Mouse (Mus musculus): ENCODE results near the gene Amz1. TPM values are rescaled to one million over a fixed set of nuclear protein-coding genes. Genes with fewer than 3 reads are reported as not detected.
A peak's percentile ranks its signal among the peaks of the same experiment; 100 is the strongest.

Amz1 gene
- polyA plus RNA-seq, 1 experiment from 2014 or later, result 1.1 TPM

DNA sequence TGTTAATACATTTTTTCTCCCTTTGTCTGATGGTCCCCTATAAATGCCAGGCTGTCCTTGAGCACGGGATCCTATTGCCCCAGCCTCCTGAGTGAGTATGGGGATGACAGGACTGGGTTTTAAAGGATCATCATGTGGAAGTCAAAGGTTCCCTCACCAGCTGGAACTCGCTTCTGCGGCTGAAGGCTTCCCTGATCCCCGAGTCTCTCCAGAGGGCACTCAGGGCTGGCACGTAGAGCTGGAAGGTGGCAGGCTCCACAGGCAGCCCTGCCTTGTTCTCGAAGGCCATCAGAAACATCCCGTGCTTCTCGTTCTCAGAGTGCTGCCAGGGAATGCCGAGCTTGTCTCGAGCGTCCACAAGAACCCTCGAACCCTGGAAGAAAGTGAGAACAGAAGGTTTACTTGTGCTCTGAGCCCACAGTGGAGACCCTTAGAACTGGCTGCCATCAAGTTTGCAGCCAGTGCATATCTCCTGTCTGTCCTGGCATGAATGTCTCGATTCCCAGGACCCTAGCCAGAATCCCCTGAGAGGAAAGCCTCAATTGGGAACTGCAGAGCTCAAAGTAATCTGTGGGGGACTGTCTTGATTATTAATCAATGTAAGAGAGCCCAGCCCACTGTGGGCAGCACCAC lies 61.4 kb downstream of the Amz1 start:
- H3K9ac ChIP-seq (ENCODE audit: low read length), result no peak overlapping the region
- H3K4me2 ChIP-seq (ENCODE audit: low read depth, low read length), result no peak overlapping the region
- no peak for ATAC-seq (replicated peaks; ENCODE audit: extremely low read depth, insufficient read depth, low FRiP score)
- H3K4me3 ChIP-seq (ENCODE audit: low read length), result no peak overlapping the region
- peak overlapping the region; percentile 37 for H3K27ac ChIP-seq (ENCODE audit: low read length)
- peaks cover 16% of the 10 kb centered on the region for H3K36me3 ChIP-seq (ENCODE audit: control insufficient read depth, insufficient read depth)
- H3K4me1 ChIP-seq (ENCODE audit: control insufficient read depth, insufficient read depth, low read length), result peaks cover 45% of the 10 kb centered on the region
- H3K27me3 ChIP-seq (ENCODE audit: control insufficient read depth, insufficient read depth, low read length), result no peaks in the 10 kb centered on the region
- 81% methylated on average over 13 of the region's 13 CpGs for WGBS
- 0 out of 2 replicates have a peak, but pooled peaks cover 2% of the 10 kb centered on the region for H3K9me3 ChIP-seq (replicated peaks; ENCODE audit: control insufficient read depth, low read length)

GRCm38 (mm10) chr5:140789561-140789960 lies 65.6 kb downstream of the Amz1 start:
- no peak overlapping the region for H3K4me3 ChIP-seq (ENCODE audit: low read length)
- H3K27me3 ChIP-seq (ENCODE audit: control insufficient read depth, insufficient read depth, low read length), result no peaks in the 10 kb centered on the region
- H3K4me1 ChIP-seq (ENCODE audit: control insufficient read depth, insufficient read depth, low read length), result peaks cover 72% of the 10 kb centered on the region
- no peaks in the 10 kb centered on the region for H3K9me3 ChIP-seq (replicated peaks; ENCODE audit: control insufficient read depth, low read length)
- no peak overlapping the region for H3K4me2 ChIP-seq (ENCODE audit: low read depth, low read length)
- H3K36me3 ChIP-seq (ENCODE audit: control insufficient read depth, insufficient read depth), result peaks cover 3% of the 10 kb centered on the region
- no peak overlapping the region for H3K9ac ChIP-seq (ENCODE audit: low read length)
- no peak for ATAC-seq (replicated peaks; ENCODE audit: extremely low read depth, insufficient read depth, low FRiP score)
- H3K27ac ChIP-seq (ENCODE audit: low read length), result peak overlapping the region; percentile 52

GRCm38 (mm10) chr5:140790392-140790791 lies 66.5 kb downstream of the Amz1 start:
- Histone ChIP-seq H3K27ac (ENCODE audit: low read length) (peak overlapping the region; percentile 78), H3K36me3 (ENCODE audit: control insufficient read depth, insufficient read depth) (no peaks in the 10 kb centered on the region), H3K9ac (ENCODE audit: low read length) (no peak overlapping the region), H3K4me2 (ENCODE audit: low read depth, low read length) (no peak overlapping the region), H3K4me3 (ENCODE audit: low read length) (no peak overlapping the region), H3K27me3 (ENCODE audit: control insufficient read depth, insufficient read depth, low read length) (no peaks in the 10 kb centered on the region), H3K4me1 (ENCODE audit: control insufficient read depth, insufficient read depth, low read length) (peaks cover 80% of the 10 kb centered on the region), H3K9me3 (replicated peaks; ENCODE audit: control insufficient read depth, low read length) (no peaks in the 10 kb centered on the region)
- ATAC-seq (replicated peaks; ENCODE audit: extremely low read depth, insufficient read depth, low FRiP score), result no peak
- 36% methylated on average over 2 of the region's 2 CpGs for WGBS

DNA sequence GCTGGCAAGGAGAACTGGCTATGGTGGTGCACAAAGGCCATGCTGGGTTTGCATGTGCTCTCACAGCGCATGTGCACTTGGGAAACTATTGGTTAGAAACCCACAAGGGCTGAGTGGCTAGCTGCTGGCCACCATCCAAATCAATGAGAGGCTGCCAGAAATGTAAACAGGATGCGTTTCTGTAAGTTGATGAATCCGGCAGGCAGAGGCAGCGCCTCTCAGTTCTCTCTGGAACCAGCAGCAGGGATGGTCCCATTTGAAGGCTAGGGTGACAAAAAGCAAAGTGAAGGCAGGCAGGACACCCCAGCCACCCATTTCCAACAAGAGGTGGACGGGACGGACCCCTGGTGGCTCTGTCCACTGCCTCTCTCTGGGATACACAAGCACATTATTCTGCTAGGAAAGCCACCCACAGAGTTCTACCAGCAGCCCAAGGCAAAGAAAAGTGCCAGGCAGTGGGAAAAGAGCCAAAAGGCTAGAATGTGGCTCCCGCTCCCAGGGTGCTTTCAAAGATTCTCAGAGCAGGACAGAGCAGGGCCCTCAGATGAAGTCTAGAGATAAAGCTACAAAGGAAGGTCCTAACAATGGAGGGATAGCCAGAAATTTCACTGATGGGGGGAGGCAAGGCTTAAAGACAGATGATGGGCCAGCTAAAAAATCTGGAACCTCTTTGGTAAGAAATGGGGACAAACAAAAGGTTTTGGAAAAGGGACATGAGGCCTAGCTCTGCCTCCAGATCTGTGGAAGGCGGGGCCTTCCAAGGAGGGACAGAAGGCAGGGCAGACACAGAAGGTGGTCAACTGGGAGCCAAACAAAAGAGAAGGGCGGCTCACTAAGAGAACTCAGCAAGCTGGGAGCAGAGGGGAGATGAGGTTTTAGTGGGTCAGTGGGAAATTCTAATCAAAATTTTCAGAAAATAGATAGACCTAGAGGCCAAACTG lies 67.3 kb downstream of the Amz1 start:
- 27% methylated on average over 9 of the region's 9 CpGs for whole genome bisulfite sequencing
- Histone ChIP-seq H3K4me3 (ENCODE audit: low read length) (no peak overlapping the region), H3K36me3 (ENCODE audit: control insufficient read depth, insufficient read depth) (no peaks in the 10 kb centered on the region), H3K9me3 (replicated peaks; ENCODE audit: control insufficient read depth, low read length) (no peaks in the 10 kb centered on the region), H3K4me1 (ENCODE audit: control insufficient read depth, insufficient read depth, low read length) (peaks cover 72% of the 10 kb centered on the region), H3K27me3 (ENCODE audit: control insufficient read depth, insufficient read depth, low read length) (no peaks in the 10 kb centered on the region), H3K9ac (ENCODE audit: low read length) (peak overlapping the region; percentile 10; the same call in 1 of the 2 replicates), H3K27ac (ENCODE audit: low read length) (peak overlapping the region; percentile 78), H3K4me2 (ENCODE audit: low read depth, low read length) (0 out of 2 replicates have a peak overlapping the region, but pooled peaks have one; percentile 4)
- peak; percentile 41; the same call in 1 of the 2 replicates for ATAC-seq (replicated peaks; ENCODE audit: extremely low read depth, insufficient read depth, low FRiP score)

GRCm38 (mm10) chr5:140792233-140792632 lies 68.3 kb downstream of the Amz1 start:
- H3K4me3 ChIP-seq (ENCODE audit: low read length), result no peak overlapping the region
- ATAC-seq (replicated peaks; ENCODE audit: extremely low read depth, insufficient read depth, low FRiP score), result no peak
- peak overlapping the region; percentile 78; the same call in 1 of the 2 replicates for H3K27ac ChIP-seq (ENCODE audit: low read length)
- peaks cover 69% of the 10 kb centered on the region for H3K4me1 ChIP-seq (ENCODE audit: control insufficient read depth, insufficient read depth, low read length)
- H3K9me3 ChIP-seq (replicated peaks; ENCODE audit: control insufficient read depth, low read length), result no peaks in the 10 kb centered on the region
- no peak overlapping the region for H3K9ac ChIP-seq (ENCODE audit: low read length)
- 49% methylated on average over 5 of the region's 5 CpGs for WGBS
- no peaks in the 10 kb centered on the region for H3K36me3 ChIP-seq (ENCODE audit: control insufficient read depth, insufficient read depth)
- H3K27me3 ChIP-seq (ENCODE audit: control insufficient read depth, insufficient read depth, low read length), result no peaks in the 10 kb centered on the region
- no peak overlapping the region for H3K4me2 ChIP-seq (ENCODE audit: low read depth, low read length)

DNA sequence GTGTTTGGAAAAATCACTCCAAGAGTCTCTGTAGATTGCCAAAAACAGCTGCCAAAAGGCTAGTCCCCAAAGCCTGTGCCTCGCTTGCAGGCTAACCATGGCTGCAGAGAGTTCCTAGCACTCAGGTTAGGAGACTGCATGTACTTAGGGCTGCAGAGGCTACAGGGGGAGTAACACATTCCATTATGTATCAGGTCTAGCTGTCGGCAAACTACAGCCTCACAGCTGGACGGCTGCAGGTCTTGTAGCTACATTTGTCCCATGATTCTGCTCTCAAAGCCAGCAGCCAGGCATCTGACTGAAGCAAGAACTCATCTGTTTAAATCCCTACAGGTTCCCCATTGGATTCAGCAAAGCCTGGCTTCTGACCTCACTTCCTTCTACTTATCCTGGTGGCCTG lies 70.8 kb downstream of the Amz1 start:
- no peak overlapping the region for H3K4me3 ChIP-seq (ENCODE audit: low read length)
- 0 out of 2 replicates have a peak overlapping the region, but pooled peaks have one; percentile 1 for H3K9ac ChIP-seq (ENCODE audit: low read length)
- H3K27me3 ChIP-seq (ENCODE audit: control insufficient read depth, insufficient read depth, low read length), result no peaks in the 10 kb centered on the region
- no peaks in the 10 kb centered on the region for H3K9me3 ChIP-seq (replicated peaks; ENCODE audit: control insufficient read depth, low read length)
- peaks cover 72% of the 10 kb centered on the region for H3K4me1 ChIP-seq (ENCODE audit: control insufficient read depth, insufficient read depth, low read length)
- ATAC-seq (replicated peaks; ENCODE audit: extremely low read depth, insufficient read depth, low FRiP score), result peak; percentile 41; the same call in 1 of the 2 replicates
- 16% methylated on average over 3 of the region's 3 CpGs for WGBS
- H3K36me3 ChIP-seq (ENCODE audit: control insufficient read depth, insufficient read depth), result no peaks in the 10 kb centered on the region
- peak overlapping the region; percentile 73 for H3K27ac ChIP-seq (ENCODE audit: low read length)
- H3K4me2 ChIP-seq (ENCODE audit: low read depth, low read length), result 0 out of 2 replicates have a peak overlapping the region, but pooled peaks have one; percentile 1

- Histone ChIP-seq H3K9me3 (replicated peaks; ENCODE audit: control insufficient read depth, low read length) (no peaks in the 10 kb centered on the region), H3K4me1 (ENCODE audit: control insufficient read depth, insufficient read depth, low read length) (peaks cover 68% of the 10 kb centered on the region), H3K9ac (ENCODE audit: low read length) (0 out of 2 replicates have a peak overlapping the region, but pooled peaks have one; percentile 1), H3K4me3 (ENCODE audit: low read length) (no peak overlapping the region), H3K27me3 (ENCODE audit: control insufficient read depth, insufficient read depth, low read length) (no peaks in the 10 kb centered on the region), H3K27ac (ENCODE audit: low read length) (peak overlapping the region; percentile 73), H3K36me3 (ENCODE audit: control insufficient read depth, insufficient read depth) (no peaks in the 10 kb centered on the region), H3K4me2 (ENCODE audit: low read depth, low read length) (no peak overlapping the region)
- ATAC-seq (replicated peaks; ENCODE audit: extremely low read depth, insufficient read depth, low FRiP score), result no peak
- 31% methylated on average over 2 of the region's 2 CpGs for WGBS
These were observed 71.2 kb downstream of the Amz1 start for GRCm38 (mm10) chr5:140795176-140795575.

DNA sequence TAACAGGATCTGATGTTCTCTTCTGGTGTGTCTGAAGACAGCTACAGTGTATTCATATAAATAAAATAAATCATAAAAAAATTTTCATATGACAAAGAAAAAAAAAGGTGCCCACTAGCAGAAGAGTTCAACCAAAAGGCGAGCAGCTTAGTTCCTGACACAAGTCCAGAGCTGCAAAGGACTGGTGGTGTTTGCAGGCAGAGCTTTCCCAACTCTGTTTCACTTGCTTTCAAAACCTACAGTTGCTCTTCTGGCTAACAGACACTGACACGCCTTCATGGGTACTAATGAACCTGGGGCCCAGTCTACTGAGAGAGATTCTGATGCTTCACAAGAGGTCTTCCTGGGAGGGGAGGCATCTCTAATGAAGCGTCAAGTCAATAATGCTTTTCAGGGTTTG lies 72.1 kb downstream of the Amz1 start:
- no peak for ATAC-seq (replicated peaks; ENCODE audit: extremely low read depth, insufficient read depth, low FRiP score)
- no peak overlapping the region for H3K4me2 ChIP-seq (ENCODE audit: low read depth, low read length)
- H3K27ac ChIP-seq (ENCODE audit: low read length), result no peak overlapping the region
- WGBS, result 86% methylated on average over 3 of the region's 3 CpGs
- H3K27me3 ChIP-seq (ENCODE audit: control insufficient read depth, insufficient read depth, low read length), result no peaks in the 10 kb centered on the region
- H3K9ac ChIP-seq (ENCODE audit: low read length), result no peak overlapping the region
- H3K9me3 ChIP-seq (replicated peaks; ENCODE audit: control insufficient read depth, low read length), result no peaks in the 10 kb centered on the region
- no peaks in the 10 kb centered on the region for H3K36me3 ChIP-seq (ENCODE audit: control insufficient read depth, insufficient read depth)
- H3K4me1 ChIP-seq (ENCODE audit: control insufficient read depth, insufficient read depth, low read length), result peaks cover 66% of the 10 kb centered on the region
- no peak overlapping the region for H3K4me3 ChIP-seq (ENCODE audit: low read length)

GRCm38 (mm10) chr5:140798158-140798557 lies 74.2 kb downstream of the Amz1 start:
- Histone ChIP-seq H3K4me2 (ENCODE audit: low read depth, low read length) (peak overlapping the region; percentile 62), H3K9me3 (replicated peaks; ENCODE audit: control insufficient read depth, low read length) (no peaks in the 10 kb centered on the region), H3K27me3 (ENCODE audit: control insufficient read depth, insufficient read depth, low read length) (no peaks in the 10 kb centered on the region), H3K36me3 (ENCODE audit: control insufficient read depth, insufficient read depth) (no peaks in the 10 kb centered on the region), H3K27ac (ENCODE audit: low read length) (peak overlapping the region; percentile 91), H3K4me3 (ENCODE audit: low read length) (peak overlapping the region; percentile 27), H3K4me1 (ENCODE audit: control insufficient read depth, insufficient read depth, low read length) (peaks cover 52% of the 10 kb centered on the region), H3K9ac (ENCODE audit: low read length) (peak overlapping the region; percentile 65)
- peak; percentile 64 for ATAC-seq (replicated peaks; ENCODE audit: extremely low read depth, insufficient read depth, low FRiP score)
- 30% methylated on average over 7 of the region's 7 CpGs for WGBS

Measured in heart, embryonic 16.5 days (tissue).